Mouse (Mus musculus) E14TG2a.4 (cell line): ENCODE data around the gene Timm10.
A peak's percentile ranks its signal among the peaks of the same experiment; 100 is the strongest.

Experiments used
- H3K27me3 ChIP-seq: 2 replicates; pipeline ENCODE4 v1.6.1; 2014; ENCODE audit warnings: low read length, control low read depth; ENCODE audit not compliant: insufficient read depth
- H3K36me3 ChIP-seq: 2 replicates; pipeline ENCODE4 v1.6.1; 2014; ENCODE audit warnings: low read length, control low read depth; ENCODE audit not compliant: insufficient read depth
- H3K4me1 ChIP-seq: replicated peaks from 2 replicates; pipeline ENCODE4 v1.6.1; 2014; ENCODE audit warnings: low read depth, low read length, control low read depth
- H3K4me3 ChIP-seq: replicated peaks from 2 replicates; pipeline ENCODE4 v1.5.1; 2014; ENCODE audit warnings: mild to moderate bottlenecking, low read length
- H3K9me3 ChIP-seq: 2 replicates; pipeline ENCODE4 v1.6.1; 2014; ENCODE audit warnings: low read length, control low read depth
- CTCF ChIP-seq: conservative IDR thresholded peaks from 2 replicates; pipeline ENCODE4 v1.5.1; 2014; ENCODE audit warnings: low read length
- NANOG ChIP-seq: IDR thresholded peaks from 2 replicates; pipeline ENCODE4 v1.6.1; 2014; ENCODE audit warnings: borderline replicate concordance, low read length, mixed read lengths
- POU5F1 ChIP-seq: IDR thresholded peaks from 2 replicates; pipeline ENCODE4 v1.6.1; 2014; ENCODE audit warnings: low read length, borderline replicate concordance

Gene Timm10

GRCm38 (mm10) chr2:84861430-84861829 lies 34.6 kb downstream of the Timm10 start:
- Histone ChIP-seq H3K36me3 (peaks cover 73% of the 10 kb centered on the region), H3K4me3 (no peak overlapping the region), H3K4me1 (peaks cover 10% of the 10 kb centered on the region), H3K27me3 (peaks cover 22% of the 10 kb centered on the region), H3K9me3 (peaks cover 6% of the 10 kb centered on the region)
- TF ChIP-seq POU5F1, result no peak
- no peak for TF ChIP-seq NANOG
- no peak for TF ChIP-seq CTCF

GRCm38 (mm10) chr2:84862231-84862630 lies 35.4 kb downstream of the Timm10 start:
- peaks cover 65% of the 10 kb centered on the region for H3K36me3 ChIP-seq
- H3K9me3 ChIP-seq, result peaks cover 6% of the 10 kb centered on the region
- TF ChIP-seq NANOG, result no peak
- no peak for TF ChIP-seq POU5F1
- no peak for TF ChIP-seq CTCF
- H3K4me1 ChIP-seq, result peaks cover 18% of the 10 kb centered on the region
- H3K27me3 ChIP-seq, result peaks cover 30% of the 10 kb centered on the region
- H3K4me3 ChIP-seq, result no peak overlapping the region

DNA sequence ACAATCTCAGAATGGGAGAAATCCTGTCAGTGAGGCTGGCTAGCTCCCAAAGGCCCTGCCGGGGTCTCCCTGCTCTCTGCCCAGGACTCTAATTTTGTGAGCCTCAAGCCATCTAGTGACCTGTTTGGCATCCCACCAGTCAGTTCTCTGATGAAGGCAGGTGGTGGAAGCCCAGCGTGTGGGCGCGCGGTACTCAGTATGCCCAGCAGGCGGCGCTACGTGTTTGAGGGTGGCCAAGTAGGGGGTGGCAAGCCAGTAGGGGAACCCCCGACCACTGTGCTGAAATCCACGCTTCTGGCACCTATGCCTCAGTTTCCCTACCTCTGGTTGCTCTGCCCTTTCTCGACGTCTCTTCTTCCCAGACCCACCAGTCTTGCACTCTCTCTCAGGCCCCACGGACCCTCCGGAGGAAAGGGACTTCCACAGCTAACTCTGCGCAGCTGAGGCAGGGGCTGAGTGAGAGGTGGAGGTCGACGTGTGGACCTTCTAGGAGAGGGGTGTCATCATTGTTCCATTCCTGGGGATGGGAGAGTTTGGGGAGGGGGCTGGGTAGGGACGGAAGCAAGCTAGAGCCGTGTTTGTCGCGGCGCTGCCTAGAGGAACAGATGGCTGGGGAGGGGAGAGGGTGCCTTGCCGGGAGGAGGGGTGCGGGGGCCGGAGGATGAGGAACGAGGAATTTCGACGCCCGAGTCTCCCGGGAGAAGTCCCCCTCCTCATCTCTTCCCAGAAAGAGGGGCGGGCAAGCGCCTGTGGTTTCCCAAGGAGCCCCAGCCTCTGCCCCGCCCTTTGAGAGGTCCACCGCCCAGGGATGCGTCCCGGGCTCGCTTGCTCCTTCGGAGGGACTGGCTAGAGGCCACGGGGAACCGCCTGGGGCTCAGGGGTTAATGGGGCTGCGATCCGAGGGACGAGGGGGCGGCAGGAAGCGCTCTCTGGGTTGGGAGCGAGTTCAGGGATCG lies 39.1 kb downstream of the Timm10 start:
- H3K9me3 ChIP-seq, result no peaks in the 10 kb centered on the region
- TF ChIP-seq NANOG (no peak), POU5F1 (no peak), CTCF (peak; percentile 92)
- H3K36me3 ChIP-seq, result peaks cover 30% of the 10 kb centered on the region
- H3K27me3 ChIP-seq, result peaks cover 64% of the 10 kb centered on the region
- peak overlapping the region; percentile 75 for H3K4me3 ChIP-seq
- peaks cover 32% of the 10 kb centered on the region for H3K4me1 ChIP-seq

DNA sequence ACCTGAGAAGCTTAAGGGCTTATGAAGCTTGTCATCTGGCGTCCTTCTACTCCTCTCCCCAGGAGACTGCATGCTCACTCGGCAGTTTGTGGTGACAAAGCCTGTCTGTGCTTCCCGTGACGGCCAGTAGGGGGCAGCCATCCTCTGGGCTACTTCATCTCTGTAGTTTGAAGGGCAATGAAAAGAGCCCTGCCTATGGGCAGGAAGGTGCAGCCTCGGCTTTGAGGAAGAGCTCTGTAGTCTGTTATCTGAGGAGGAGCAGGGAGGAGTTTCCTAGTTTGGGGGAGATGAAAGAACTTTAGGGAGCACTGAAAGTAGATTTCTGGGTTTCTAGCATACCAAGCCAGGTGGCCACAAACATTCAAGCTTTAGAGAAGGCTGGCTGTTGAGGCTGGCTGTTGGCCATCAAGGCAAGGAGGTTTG lies 41.7 kb downstream of the Timm10 start:
- H3K4me1 ChIP-seq, result peaks cover 43% of the 10 kb centered on the region
- H3K27me3 ChIP-seq, result peaks cover 91% of the 10 kb centered on the region
- no peaks in the 10 kb centered on the region for H3K9me3 ChIP-seq
- H3K36me3 ChIP-seq, result peaks cover 4% of the 10 kb centered on the region
- TF ChIP-seq CTCF (peak; percentile 98), POU5F1 (no peak)
- H3K4me3 ChIP-seq, result no peak overlapping the region

GRCm38 (mm10) chr2:84868977-84869376 lies 42.2 kb downstream of the Timm10 start:
- TF ChIP-seq NANOG (no peak), CTCF (no peak), POU5F1 (no peak)
- H3K4me3 ChIP-seq, result no peak overlapping the region
- no peaks in the 10 kb centered on the region for H3K36me3 ChIP-seq
- peaks cover 94% of the 10 kb centered on the region for H3K27me3 ChIP-seq
- H3K4me1 ChIP-seq, result peaks cover 43% of the 10 kb centered on the region
- 0 out of 2 replicates have a peak, but pooled peaks cover under 1% of the 10 kb centered on the region for H3K9me3 ChIP-seq

GRCm38 (mm10) chr2:84870623-84871160 lies 43.9 kb downstream of the Timm10 start:
- TF ChIP-seq CTCF, result peak; percentile 91
- TF ChIP-seq NANOG, result no peak
- H3K4me3 ChIP-seq, result no peak overlapping the region
- H3K36me3 ChIP-seq, result no peaks in the 10 kb centered on the region
- H3K27me3 ChIP-seq, result peaks cover 98% of the 10 kb centered on the region
- H3K9me3 ChIP-seq, result 0 out of 2 replicates have a peak, but pooled peaks cover 6% of the 10 kb centered on the region
- peaks cover 40% of the 10 kb centered on the region for H3K4me1 ChIP-seq

- H3K4me1 ChIP-seq, result peaks cover 25% of the 10 kb centered on the region
- peaks cover 97% of the 10 kb centered on the region for H3K27me3 ChIP-seq
- peak overlapping the region; percentile 77 for H3K4me3 ChIP-seq
- 0 out of 2 replicates have a peak, but pooled peaks cover 6% of the 10 kb centered on the region for H3K9me3 ChIP-seq
- no peaks in the 10 kb centered on the region for H3K36me3 ChIP-seq
- no peak for TF ChIP-seq NANOG
- no peak for TF ChIP-seq POU5F1
- TF ChIP-seq CTCF, result no peak
These were observed 45.4 kb downstream of the Timm10 start for GRCm38 (mm10) chr2:84872105-84872716.

DNA sequence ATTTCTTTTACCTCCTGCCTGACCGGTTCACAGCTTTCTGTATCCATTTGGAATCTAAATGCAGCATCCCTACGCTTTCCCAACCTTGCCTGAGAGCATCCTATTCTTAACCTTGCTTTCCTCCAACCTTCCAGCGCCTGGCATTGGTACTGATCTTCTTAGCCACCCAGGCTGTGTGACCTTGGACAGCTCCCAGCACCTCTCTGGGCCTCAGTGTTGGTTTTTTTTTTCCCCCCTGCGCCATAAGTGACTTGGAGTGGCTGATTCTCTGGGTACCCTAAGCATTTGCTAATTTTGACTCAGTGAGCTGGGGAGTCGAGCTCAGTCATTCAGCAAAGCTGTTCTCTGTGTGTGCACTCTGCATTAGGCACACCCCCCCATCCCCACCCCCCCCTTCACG lies 49.0 kb downstream of the Timm10 start:
- H3K4me3 ChIP-seq, result no peak overlapping the region
- peaks cover 20% of the 10 kb centered on the region for H3K4me1 ChIP-seq
- H3K9me3 ChIP-seq, result 0 out of 2 replicates have a peak, but pooled peaks cover 6% of the 10 kb centered on the region
- no peak for TF ChIP-seq CTCF
- TF ChIP-seq POU5F1, result no peak
- TF ChIP-seq NANOG, result no peak
- peaks cover 91% of the 10 kb centered on the region for H3K27me3 ChIP-seq
- no peaks in the 10 kb centered on the region for H3K36me3 ChIP-seq
